Mouse (Mus musculus) cerebellum, adult 8-10 months (tissue): ENCODE results near the gene Sec16a.
"Not testable (repeated sequence)": the region's sequence is repeated elsewhere in the genome, so short reads cannot be mapped to it uniquely, and the experiment has no call there.

Source experiments
- DNase-seq: peaks from one replicate; pipeline ENCODE4 v3.0.0; 2022

Gene Sec16a

DNA sequence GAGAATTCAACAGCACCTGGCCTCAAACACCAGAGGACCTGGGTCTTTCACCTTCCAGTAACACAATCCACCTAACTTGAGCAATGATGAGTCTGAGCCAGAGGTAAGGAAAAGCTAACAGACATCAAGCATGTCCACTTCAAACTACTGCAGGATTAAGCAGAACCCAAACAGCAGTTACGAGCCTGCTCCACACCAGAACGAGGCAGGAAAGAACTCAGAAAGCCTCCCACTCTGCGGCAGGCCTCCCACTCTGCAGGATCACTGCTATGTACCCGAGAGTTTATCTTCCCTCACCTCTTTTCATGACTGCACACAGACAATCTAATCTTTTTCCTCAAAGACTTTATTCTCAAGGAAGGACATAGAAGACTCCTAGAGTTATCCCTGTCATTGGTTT lies 7.8 kb downstream of the Sec16a start:
- DNase-seq = no peak

DNA sequence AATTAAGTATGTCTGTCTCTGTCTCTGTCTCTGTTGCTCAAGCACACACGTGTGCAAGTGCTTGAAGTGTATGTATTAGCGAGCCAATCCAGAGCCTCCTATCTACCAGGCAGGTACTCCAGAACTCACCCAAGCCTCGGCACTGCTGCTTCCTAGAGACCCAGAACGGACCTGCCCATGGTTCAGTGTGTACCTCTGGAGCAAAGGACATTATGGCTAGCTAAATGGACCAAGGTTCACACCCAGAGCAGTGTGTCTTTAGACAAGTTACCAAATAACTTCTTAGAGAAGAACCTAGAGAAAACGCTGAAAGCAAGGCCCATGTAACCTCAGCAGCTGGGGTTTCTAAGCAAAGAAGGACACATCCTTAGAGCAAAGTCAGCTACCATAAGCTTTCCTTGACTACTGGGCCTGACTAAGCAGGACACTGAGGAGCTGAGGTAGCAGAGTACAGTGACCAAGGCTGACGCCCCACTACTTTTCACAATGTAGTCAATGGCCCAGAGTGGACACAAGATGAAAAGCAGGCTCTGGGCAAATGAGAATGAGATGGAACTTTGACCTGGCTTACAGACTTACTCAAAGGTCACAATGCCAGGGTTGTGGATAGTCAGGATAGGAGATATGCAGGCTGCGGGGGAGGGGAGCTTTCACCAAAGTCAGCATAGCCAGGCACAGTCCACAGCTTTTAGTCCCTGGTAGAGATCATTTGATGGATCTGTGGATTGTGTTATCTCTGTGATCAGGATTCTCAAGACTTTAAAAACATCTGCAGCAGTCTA lies 10.0 kb downstream of the Sec16a start:
- DNase-seq = no peak

DNA sequence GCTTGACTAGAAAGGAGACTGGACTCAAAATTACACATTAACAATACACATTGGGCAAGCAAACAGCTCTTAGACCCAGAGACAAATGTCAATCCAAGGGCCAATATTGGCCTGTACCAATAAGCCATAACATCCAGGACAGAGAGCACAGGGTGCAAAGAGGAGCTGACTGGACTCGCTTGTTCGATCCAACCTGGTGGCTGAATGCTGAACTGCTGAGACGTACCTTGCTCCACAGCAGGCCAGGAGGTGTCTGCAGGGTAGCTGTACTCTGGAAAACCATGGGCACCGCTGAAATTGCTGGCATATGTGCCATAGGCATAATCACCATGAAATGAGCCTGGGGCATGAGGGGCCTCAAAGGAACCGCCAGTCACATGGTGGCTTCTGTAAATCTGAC lies 15.2 kb downstream of the Sec16a start:
- no peak for DNase-seq

DNA sequence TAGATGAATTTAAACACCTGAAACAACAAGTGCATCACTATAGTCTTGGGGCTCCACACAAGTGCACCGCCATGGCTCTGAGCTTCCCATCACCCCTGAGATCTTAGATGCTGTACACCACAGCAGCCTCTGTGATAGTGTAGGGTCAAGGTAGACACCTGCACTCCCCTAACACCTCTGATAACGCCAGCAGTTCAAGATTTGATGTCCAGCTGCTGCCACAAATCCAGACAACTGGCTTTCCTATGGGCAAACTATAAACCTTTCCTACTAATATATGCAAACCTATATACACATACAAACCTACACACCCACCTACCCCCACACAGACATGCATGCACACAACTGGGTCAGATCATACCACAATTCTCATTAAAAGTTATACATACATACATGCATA lies 20.5 kb downstream of the Sec16a start:
- no peak for DNase-seq

DNA sequence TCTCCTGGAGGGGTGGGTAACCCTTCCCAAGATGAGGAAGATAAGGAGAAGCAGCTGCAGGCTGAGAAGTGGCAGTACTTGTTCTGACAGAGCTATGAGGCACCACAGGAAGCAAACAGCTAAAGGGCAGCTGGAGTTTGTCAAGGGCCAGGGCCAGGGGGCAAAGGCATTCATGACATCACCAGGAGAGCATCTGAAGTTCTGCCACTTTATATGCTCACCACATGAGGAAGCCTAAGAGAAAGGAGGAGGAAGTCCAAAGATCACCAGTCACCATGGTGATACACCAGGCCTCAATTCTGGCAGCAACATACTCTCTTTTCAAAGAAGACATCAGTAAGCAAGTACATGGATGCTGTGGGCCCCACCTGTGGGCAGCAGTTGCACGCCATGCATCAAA lies 21.9 kb downstream of the Sec16a start:
- no peak for DNase-seq

DNA sequence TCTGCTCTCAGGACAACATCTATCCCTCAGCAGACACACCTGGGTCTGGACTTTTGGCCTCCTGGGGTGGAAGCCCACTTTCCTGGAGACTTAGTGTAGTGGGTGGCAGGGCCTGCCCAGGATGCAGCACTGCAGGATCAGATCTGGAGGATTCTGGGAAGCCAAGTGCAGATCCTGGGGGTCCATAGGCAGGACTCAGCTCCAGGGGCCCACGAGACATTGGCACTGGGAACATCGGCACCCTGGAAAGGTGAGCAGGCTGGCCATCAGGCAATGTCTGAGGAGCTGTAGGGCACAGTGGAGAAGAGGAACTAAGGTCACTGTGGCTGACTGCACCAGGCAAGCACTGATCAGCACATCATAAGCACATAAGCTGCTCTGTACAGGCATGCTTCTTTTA lies 23.0 kb downstream of the Sec16a start:
- no peak for DNase-seq

DNA sequence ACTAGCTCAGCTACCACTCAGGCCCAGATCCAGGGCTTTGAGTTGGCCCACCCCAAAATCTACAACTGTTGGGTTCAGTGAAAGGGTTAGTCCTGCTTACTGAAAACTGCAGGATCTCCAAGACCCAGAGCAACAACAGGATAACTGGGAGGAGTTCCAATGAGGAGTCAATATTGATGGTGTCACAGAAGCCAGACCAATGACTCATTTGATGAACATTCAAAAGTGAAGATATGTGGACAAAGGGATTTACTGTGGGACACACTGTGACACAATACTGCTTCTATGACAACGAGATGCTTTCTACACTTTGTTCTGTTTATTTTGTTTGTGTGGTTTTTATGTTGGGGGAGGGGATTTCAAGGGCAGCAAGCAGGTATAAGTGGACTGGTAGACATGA lies 26.9 kb downstream of the Sec16a start:
- no peak for DNase-seq

DNA sequence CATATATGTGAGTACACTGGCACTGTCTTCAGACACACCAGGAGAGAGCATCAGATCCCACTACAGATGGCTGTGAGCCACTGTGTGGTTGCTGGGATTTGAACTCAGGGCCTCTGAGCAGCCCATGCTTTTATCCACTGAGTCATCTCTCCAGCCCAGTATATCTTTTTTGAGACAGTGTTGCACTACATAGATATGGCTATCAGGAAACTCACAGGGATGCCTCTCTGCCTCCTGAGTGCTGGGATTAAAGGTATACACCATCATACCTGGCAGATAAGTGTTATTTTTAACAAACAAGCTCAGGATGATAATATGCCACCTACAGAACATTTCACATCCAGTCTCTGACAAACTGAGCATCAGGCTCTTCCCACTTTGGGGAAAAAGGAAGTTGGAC lies 27.9 kb downstream of the Sec16a start:
- DNase-seq = no peak

DNA sequence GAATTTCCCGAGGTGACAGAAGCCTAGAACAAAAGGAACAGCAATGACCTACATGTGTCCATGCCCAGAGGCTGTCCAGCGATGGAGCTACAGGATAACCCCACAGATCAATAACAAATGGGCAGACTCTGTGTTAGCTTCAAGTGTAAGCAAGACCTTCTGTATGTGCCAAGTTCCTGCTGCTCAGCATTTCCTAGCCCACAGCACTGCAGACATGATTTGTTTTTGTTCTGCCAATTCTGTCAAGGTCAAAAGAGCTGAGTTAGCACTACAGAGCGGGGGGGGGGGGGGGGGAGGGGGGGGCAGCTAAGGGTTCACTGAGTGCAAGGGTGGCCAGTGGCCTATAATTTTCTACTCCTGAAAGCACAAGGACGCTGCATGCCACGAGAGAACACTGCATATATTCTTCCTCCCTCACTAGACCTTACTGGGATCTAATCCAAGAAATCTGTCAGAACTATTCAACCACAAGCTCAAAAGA lies 34.0 kb downstream of the Sec16a start:
- DNase-seq = no peak

DNA sequence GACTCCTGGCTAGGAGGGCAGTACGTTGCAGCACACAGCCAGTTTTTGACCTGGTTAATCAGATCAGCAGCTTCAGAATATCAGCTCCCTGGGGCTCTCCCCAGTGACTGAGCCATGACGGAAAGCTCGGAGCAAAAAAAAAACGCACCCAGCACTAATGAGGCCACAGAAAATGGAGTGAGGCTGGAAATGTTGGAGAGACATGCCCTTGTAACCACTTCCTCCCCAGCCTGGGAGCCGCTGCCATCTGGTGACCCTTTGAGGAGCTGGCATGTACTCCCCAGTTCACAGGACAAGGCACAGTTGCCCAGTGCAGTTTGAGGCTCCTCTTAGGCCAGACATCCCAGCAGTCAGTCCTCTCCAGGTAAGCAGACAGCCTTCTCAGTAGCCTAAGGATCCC lies 34.9 kb downstream of the Sec16a start:
- DNase-seq = no peak

DNA sequence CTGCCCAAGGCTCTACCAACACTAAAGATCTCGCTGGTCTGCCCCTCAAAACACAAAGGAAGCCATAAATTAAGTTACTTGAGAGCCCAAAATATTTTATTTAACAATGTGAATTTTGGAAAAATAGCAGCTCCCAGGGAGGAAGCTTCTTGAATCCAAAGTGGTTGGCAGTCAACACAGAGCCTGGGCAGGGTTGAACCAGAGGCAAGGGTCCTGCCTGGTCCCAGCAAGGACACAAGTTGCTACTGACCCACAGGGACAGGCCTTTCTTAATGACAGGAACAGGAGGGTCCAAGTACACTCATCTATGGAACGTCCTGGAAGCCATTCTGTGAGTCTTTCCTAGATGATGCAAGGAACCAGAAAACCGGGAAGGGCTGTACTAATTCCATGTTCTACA lies 35.7 kb downstream of the Sec16a start:
- DNase-seq = no peak

DNA sequence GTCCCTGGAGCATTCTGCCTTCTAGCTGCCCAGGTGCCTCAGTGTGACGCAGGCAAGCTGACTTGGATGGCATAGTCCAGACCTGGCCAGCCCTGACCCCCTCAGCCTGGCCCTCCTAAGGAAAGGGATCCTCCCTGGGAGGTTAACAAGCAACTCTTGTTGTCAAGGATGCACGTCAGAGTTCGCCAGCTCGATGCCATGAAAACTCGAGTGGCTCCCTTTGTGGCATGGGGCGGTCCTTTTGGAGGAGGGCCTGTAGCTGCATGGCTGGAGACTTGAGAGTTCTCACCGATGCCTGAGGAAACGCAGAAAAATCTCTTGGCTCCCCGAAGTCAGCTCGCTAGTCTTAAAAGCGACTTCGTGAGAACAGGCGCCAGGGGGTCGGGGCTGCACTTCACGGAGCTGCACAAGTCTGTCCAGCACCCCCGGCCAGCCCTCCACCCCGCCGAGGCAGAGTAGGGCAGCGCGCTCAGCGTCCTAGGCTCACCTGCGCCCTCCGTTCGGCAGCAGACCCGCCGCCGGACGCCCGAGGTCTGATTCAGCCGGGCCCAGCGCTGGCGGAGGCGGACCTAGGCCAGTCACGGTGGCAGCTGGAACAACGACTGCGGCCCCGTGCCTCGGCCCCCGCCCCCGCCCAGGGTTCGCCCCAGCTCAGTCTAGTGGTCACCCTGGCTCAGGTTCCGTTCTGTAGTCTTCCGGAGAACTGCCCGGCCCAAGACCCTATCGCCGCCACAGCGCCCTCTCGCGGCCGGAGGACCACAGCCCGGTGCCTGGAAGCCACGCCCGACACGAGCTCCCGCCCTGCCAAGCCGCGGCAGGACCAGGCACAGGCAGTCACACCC lies 36.3 kb downstream of the Sec16a start, which contains the start of gene Inpp5e:
Inpp5e (minus strand) TSS at position 689 of the 842 bp plus-strand sequence.
- peak; percentile 99 for DNase-seq

DNA sequence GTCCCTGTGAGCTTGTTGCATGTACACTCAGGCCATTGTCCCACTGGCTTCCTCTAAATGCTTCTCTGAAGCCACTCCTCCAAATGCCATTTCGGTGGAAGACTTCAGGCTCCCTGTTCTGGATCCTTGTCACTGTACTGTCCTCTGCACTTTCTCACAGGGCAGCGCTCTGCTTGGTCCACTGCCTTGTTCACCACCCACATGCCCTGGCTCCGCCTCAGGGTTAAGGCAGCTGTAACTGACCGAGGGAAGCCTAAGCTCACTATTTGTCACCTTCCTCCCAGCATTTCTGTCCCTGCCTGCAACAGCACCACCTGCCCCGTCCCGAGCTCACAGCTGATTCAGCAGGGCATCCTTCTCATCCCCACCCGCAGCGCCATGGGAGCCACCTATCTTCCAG lies 41.7 kb downstream of the Sec16a start:
- no peak for DNase-seq

DNA sequence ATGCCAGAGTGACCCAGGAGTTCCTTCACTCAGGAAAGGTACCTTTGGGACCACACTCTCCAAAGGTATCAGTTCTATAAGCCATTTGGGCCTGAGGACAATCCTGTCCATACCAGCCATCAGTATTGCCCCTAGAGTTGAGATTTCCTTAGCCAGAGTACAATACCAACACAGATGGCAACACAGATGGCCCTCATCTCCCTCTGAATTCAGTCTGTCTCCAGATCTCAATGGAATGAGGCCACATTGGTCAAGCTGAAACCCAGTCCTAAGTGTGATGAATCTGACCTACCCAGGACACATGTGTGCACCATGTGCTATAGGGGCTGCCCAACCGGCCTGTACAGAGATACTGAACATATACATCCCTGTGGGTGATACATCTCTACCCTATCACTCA lies 42.8 kb downstream of the Sec16a start:
- peak; percentile 47 for DNase-seq

DNA sequence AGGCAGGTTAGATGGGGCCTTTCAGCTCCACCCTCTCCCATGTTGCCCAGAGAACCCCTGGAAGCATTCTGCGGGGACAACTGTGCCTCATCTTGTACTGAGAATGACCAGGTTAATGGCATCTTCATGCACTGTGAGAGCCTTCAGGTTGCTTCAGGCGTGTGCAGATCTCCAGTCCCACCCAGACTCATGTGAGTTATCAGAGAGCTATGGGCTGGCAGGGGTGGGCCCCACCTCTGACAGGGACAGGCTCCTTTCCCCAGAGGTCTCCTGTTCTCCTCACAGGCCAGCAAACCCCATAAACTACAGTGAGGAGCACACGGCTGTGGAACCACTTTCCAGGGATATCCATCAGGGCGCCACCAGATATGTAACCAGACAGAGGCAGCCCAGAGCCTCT lies 44.0 kb downstream of the Sec16a start:
- DNase-seq = no peak

DNA sequence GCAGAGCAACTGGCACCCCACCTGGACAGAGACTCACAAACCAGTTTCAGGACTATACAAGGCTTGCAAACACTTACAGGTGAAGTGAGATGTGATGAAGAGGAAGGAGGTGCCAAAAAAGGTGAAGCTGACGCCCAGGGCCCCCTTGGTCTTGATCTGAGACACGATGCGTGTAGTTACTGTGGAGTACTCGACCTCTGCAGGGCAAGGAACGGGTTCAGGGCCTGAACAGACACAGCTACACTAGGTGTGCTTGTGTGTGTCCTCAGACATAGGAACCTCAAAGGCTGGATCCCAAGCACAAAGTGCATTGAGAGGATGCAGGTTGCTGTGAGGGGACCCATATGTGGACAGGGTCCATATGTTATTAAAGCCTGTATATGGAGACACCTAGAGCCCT lies 44.7 kb downstream of the Sec16a start:
- DNase-seq = no peak

DNA sequence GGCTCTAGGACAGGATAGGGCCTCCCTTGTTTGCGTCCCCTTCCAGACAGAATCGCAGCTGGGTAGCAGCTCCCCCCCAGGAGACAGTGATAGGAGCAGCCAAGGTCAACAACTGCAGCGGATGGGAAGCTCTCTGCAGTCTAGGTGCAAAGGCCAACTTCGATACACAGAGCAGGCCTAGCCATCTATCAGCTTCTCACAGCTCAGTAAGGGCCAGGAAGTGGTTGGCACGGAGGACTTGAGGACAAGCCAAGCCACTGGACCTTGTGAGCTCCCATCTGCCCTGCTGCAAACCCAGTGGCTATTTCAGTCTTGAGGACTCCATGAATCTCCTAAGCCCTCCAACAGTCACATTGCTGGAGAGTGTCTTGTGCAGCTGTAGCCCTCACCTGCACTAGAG lies 45.4 kb downstream of the Sec16a start:
- DNase-seq = no peak

DNA sequence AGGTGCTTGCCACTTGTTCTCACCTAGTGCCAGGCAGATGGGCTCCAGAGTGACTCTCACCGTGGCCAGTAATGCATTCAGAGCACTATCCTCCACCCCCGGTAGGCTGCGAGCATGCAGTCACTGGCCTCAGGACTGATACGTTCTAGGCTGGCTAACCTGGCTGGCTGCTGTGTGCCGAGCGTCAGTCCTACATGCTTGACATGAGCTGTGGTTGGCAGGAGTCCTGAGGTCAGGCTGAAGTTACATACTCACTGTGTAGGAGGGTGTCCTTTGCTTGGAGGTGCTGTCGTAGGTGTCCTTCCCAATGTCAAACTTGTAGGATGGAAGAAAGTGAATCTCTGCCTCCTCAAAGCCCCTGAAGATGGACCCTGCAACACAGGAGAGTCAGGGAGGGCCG lies 46.0 kb downstream of the Sec16a start:
- no peak for DNase-seq

DNA sequence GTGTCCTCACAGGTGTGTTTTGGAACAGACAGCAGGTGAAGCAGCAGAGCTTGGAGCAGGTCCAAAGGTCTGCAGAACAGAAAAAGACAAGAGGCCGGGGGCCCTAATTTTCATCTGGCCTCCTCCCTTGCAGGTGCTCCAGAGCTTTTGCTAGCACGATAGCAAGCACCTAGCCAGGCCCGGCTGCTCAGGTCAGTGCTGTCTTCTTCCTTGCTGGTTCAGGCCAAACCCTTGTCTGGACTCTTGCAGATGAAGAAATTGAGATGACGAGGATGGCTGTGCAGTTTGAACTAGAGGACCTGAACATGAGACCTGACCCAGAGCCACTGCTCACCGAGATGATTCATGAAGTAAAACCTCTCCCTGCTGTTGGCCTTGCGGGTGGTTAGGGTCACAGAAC lies 53.4 kb downstream of the Sec16a start:
- DNase-seq = no peak

DNA sequence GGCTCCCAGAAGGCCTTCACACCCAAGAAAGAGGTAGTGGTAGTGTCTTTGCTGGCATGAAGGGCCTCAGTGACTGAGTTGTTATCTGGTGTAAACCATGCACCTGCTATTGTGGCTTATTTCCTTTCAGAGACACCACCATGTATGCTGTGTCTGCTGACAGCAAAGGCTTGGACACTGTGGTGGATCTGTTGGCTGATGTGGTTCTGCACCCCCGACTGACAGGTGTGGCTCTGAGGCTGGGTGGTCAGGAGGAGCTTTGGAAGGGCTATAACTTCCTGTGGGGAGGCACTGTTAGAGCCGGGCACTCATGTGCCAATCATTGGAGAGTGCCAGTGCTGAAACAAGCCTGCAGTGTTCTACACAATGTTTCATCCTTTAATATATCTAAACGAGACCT lies 54.1 kb downstream of the Sec16a start:
- no peak for DNase-seq

DNA sequence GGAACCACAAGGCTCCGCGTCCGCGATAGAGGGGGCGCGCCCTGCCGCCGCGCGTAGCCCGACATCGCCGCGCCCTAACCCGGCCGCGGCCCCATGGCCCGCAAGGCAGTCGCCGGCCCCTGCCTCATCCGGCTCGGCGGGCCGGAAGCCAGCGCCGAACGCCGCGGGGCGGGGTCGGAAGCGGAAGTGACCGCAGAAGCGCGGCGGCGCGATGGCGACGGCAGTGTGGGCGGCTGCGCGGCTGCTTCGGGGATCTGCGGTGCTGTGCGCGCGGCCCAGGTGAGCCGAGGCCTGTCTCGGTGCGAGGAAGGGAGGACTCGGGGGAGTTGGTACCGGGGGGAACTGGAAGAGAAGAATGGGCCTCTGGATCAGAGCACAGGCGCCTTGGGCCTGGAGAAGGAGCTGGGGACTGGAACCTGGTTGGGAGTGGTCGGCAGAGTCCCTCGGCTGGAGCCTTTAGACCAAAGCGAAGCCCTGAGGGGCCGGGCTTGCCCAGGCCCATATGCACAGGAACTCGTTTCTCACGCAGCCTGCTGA lies 55.8 kb downstream of the Sec16a start, which contains the start of the genes Entr1 and Pmpca:
Entr1 (minus strand) TSS at position 163 of the 537 bp plus-strand sequence.
Pmpca (plus strand) TSS at position 186 of the 537 bp plus-strand sequence.
- DNase-seq = peak; percentile 77

DNA sequence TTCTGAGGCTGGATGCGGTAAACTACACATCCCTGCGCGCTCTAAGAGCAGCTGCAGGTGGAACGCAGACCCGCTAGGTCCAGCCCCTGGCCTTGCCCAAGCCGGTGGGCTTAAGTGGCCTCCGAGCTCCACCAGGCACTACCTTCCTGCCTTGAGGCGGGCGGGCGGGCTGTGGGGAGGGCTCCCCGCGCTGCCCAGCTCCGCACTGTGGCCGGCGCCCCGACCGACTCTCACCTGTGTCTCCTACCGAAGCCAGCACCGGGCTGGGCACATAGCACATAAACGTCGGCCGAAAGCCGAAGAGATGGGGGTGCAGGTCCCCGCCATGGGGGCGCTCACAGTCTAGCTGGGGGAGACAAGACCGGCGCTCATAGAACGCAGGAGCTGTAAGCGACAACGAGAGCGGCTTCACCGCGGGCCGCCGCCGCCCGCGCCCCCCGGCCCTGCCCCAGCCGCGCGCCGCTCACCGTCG lies 56.3 kb downstream of the Sec16a start:
- no peak for DNase-seq

DNA sequence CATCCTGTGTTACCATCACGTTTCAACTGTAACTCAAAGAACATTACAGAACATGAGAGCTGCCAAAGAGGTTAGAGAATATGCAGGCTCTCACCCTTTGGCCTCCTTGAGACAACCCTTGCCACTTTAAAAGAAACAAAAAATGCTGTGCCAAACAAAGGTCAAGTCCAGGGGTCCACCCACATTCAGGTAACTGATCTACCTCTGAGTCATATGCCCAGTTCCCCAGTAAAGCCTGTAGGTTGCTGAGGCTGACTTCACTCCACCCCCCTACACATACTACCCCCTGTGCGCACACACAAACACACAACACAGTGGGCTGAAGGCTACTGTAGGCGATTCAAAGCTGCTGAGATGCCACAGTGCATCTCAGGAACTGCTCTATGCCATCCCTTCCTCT lies 57.3 kb downstream of the Sec16a start:
- no peak for DNase-seq

DNA sequence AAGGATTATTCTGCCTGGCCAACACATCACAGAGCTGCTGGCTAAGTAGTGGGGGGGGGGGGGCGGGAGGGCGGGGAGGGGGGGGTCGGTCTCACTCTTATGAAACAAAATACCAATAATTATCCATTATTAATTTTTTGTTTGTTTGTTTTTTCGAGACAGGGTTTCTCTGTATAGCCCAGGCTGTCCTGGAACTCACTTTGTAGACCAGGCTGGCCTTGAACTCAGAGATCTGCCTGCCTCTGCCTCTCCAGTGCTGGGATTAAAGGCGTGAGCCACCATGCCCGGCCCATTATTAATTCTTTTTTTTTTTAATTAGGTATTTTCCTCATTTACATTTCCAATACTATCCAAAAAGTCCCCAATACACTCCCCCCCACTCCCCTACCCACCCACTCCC lies 64.1 kb downstream of the Sec16a start:
- DNase-seq = not testable (repeated sequence)
